Mouse (Mus musculus) heart, postnatal 0 days (tissue): ENCODE results near the gene Hydin. TPM values are rescaled to one million over a fixed set of nuclear protein-coding genes. Genes with fewer than 3 reads are reported as not detected.
"Not testable (repeated sequence)": the region's sequence is repeated elsewhere in the genome, so short reads cannot be mapped to it uniquely, and the experiment has no call there.

Experiments
- ATAC-seq: fragments of 200-750 bp; cut with Nextera tagmentation; 2 replicates; pipeline ENCODE4 v1.8.0; 2017; ENCODE audit warnings: low read depth, moderate number of reproducible peaks, moderate library complexity; ENCODE audit not compliant: insufficient read depth
- DNase-seq: peaks from one replicate; pipeline ENCODE4 v3.0.0-alpha.2; 2016; ENCODE audit warnings: low spot score
- H3K27ac ChIP-seq: fragments of 300-500 bp; sonication (generic); 2 replicates; pipeline ENCODE4 v1.5.1; 2014; ENCODE audit warnings: low read depth, mild to moderate bottlenecking
- H3K27me3 ChIP-seq: fragments of 300-500 bp; sonication (generic); 2 replicates; pipeline ENCODE4 v1.6.1; 2014; ENCODE audit warnings: low read length, mixed read lengths; ENCODE audit not compliant: control insufficient read depth, insufficient read depth
- H3K36me3 ChIP-seq: fragments of 300-500 bp; sonication (generic); replicated peaks from 2 replicates; pipeline ENCODE4 v1.6.1; 2014; ENCODE audit warnings: low read length, mixed read lengths; ENCODE audit not compliant: control insufficient read depth, insufficient read depth
- H3K4me1 ChIP-seq: fragments of 300-500 bp; sonication (generic); 2 replicates; pipeline ENCODE4 v1.6.1; 2014; ENCODE audit warnings: antibody characterized with exemption; ENCODE audit not compliant: control insufficient read depth, insufficient read depth
- H3K4me2 ChIP-seq: fragments of 300-500 bp; sonication (generic); 2 replicates; pipeline ENCODE4 v1.6.1; 2014; ENCODE audit warnings: low read depth, mild to moderate bottlenecking, low read length, moderate library complexity
- H3K4me3 ChIP-seq: fragments of 300-500 bp; sonication (generic); 2 replicates; pipeline ENCODE4 v1.5.1; 2014; ENCODE audit warnings: low read depth, low read length
- H3K9ac ChIP-seq: fragments of 300-500 bp; sonication (generic); replicated peaks from 2 replicates; pipeline ENCODE4 v1.6.1; 2014; ENCODE audit warnings: low read depth, low read length, mixed read lengths
- H3K9me3 ChIP-seq: fragments of 300-500 bp; sonication (generic); replicated peaks from 2 replicates; pipeline ENCODE4 v1.6.1; 2016; ENCODE audit warnings: low read length; ENCODE audit not compliant: control insufficient read depth
- CTCF ChIP-seq: IDR thresholded peaks from 2 replicates; pipeline ENCODE4 v1.5.1; 2016; ENCODE audit warnings: antibody characterized with exemption, control low read depth, low read depth
- EP300 ChIP-seq: IDR thresholded peaks from 2 replicates; pipeline ENCODE4 v1.6.1; 2016; ENCODE audit warnings: antibody characterized with exemption, low read depth
- WGBS: fragments of 180-500 bp; shearing (Covaris S2); extraction: QIAGEN DNeasy Blood & Tissue Kit; methylation state at CpG from one replicate; pipeline ENCODE4 v1.1.7; 2014; 5-methylcytosine and 5-hydroxymethylcytosine counted together
- polyA plus RNA-seq: library from polyadenylated mRNA; unstranded; fragments of >200 nt; fragmentation: Nextera tagmentation; extraction: Ambion mirVana; gene quantifications from 2 replicates; pipeline ENCODE4 v1.2.1, GENCODE M21; 2015
- total RNA-seq: library from RNA; depleted of rRNA; stranded (reverse); fragments of >200 nt; gene quantifications from 2 replicates; pipeline ENCODE4 v1.2.3, GENCODE M21; 2014; ENCODE audit warnings: low replicate concordance

The Hydin gene
- total and polyA plus RNA-seq, 2 experiments from 2014 or later, result 0.03 to 0.04 TPM

DNA sequence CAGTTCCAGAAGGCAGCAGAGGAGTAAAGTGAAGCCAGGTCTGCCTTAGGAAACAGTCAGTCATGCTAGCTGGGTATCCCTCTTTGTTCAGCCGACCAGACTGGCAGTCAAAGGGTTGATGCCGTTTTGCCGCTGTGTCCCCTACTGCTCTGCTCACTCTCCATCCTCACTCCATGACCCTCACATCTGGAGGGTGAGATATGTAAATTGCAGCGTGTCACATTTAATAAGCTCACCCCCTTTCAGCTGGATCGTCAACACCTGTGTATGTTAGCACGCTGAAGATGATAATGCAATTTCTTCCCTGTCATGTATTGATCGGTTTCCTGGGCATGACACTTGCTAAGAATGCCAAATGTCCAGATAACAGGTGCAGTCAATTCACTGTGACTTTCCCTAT, 49.0 kb downstream of the Hydin start:
- 59% methylated on average over 7 of the region's 7 CpGs for WGBS

GRCm38 (mm10) chr8:110319586-110319985, 52.8 kb downstream of the Hydin start:
- whole genome bisulfite sequencing, result 74% methylated on average over 4 of the region's 4 CpGs
- Histone ChIP-seq H3K9me3 (no peaks in the 10 kb centered on the region), H3K4me3 (no peak overlapping the region), H3K27me3 (no peaks in the 10 kb centered on the region), H3K36me3 (no peaks in the 10 kb centered on the region), H3K9ac (no peak overlapping the region), H3K4me1 (no peaks in the 10 kb centered on the region), H3K4me2 (no peak overlapping the region), H3K27ac (no peak overlapping the region)
- ATAC-seq, result no peak
- no peak for TF ChIP-seq CTCF
- TF ChIP-seq EP300, result no peak
- no peak for DNase-seq

More for the DNA sequence above, 49.0 kb downstream of the Hydin start:
- TF ChIP-seq CTCF, result no peak
- ATAC-seq, result no peak
- Histone ChIP-seq H3K9ac (no peak overlapping the region), H3K36me3 (no peaks in the 10 kb centered on the region), H3K9me3 (no peaks in the 10 kb centered on the region), H3K4me3 (no peak overlapping the region), H3K27me3 (no peaks in the 10 kb centered on the region), H3K4me2 (no peak overlapping the region), H3K27ac (no peak overlapping the region), H3K4me1 (no peaks in the 10 kb centered on the region)
- DNase-seq, result no peak

GRCm38 (mm10) chr8:110321446-110321845, 54.7 kb downstream of the Hydin start:
- Histone ChIP-seq H3K9me3 (no peaks in the 10 kb centered on the region), H3K4me3 (peak overlapping the region; percentile 30), H3K36me3 (no peaks in the 10 kb centered on the region), H3K27me3 (no peaks in the 10 kb centered on the region), H3K9ac (no peak overlapping the region), H3K4me1 (no peaks in the 10 kb centered on the region), H3K27ac (no peak overlapping the region), H3K4me2 (0 out of 2 replicates have a peak overlapping the region, but pooled peaks have one; percentile 51)
- DNase-seq (no peak), ATAC-seq (no peak)
- TF ChIP-seq EP300 (no peak), CTCF (no peak)
- 63% methylated on average over 2 of the region's 2 CpGs for WGBS

- DNase-seq, result no peak
- no peaks in the 10 kb centered on the region for H3K36me3 ChIP-seq
- WGBS, result 66% methylated on average over 10 of the region's 10 CpGs
- H3K4me3 ChIP-seq, result no peak overlapping the region
- ATAC-seq, result no peak
- H3K4me1 ChIP-seq, result no peaks in the 10 kb centered on the region
- H3K9me3 ChIP-seq, result no peaks in the 10 kb centered on the region
- no peak for TF ChIP-seq EP300
- H3K27me3 ChIP-seq, result no peaks in the 10 kb centered on the region
- no peak overlapping the region for H3K9ac ChIP-seq
- no peak overlapping the region for H3K27ac ChIP-seq
- no peak overlapping the region for H3K4me2 ChIP-seq
These were observed 57.3 kb downstream of the Hydin start for GRCm38 (mm10) chr8:110323981-110324574.

DNA sequence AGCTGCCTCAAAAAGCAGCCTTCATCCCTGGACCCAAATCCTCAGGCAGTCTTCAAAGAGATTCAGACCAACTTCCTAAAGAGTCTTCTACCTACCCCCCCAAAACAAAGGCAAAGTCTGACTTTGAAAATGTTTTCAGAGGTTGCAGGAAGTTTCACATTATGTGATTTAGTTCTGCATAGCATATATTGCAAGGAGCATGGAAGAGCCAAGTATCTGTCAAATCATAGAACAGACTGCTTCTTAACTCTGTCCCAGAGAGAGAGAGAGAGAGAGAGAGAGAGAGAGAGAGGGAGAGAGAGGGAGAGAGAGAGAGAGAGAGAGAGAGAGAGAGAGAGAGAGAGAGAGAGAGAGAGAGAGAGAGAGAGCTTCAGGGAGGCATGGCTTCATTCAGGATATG, 60.3 kb downstream of the Hydin start:
- H3K27ac ChIP-seq, H3K36me3 ChIP-seq, H3K4me3 ChIP-seq, H3K9ac ChIP-seq, H3K27me3 ChIP-seq, H3K4me1 ChIP-seq, H3K4me2 ChIP-seq, H3K9me3 ChIP-seq, ATAC-seq, DNase-seq: not testable (repeated sequence)

- Histone ChIP-seq H3K9me3 (0 out of 2 replicates have a peak, but pooled peaks cover 4% of the 10 kb centered on the region), H3K9ac (no peak overlapping the region), H3K36me3 (no peaks in the 10 kb centered on the region), H3K27me3 (no peaks in the 10 kb centered on the region), H3K4me1 (no peaks in the 10 kb centered on the region), H3K4me3 (no peak overlapping the region), H3K4me2 (no peak overlapping the region), H3K27ac (no peak overlapping the region)
- TF ChIP-seq CTCF, result no peak
- TF ChIP-seq EP300, result no peak
- ATAC-seq (no peak), DNase-seq (no peak)
- WGBS, result 73% methylated on average over 7 of the region's 7 CpGs
These were observed 66.6 kb downstream of the Hydin start for GRCm38 (mm10) chr8:110333376-110333775.
